Mouse (Mus musculus) adrenal gland, postnatal 14 days (tissue): ENCODE measurements around the gene 2010003K11Rik. TPM values are rescaled to one million over a fixed set of nuclear protein-coding genes. Genes with fewer than 3 reads are reported as not detected.

Source experiments
- DNase-seq: peaks from one replicate; pipeline ENCODE4 v3.0.0; 2021; ENCODE audit warnings: mixed read lengths
- long read RNA-seq, 2 experiments: library from polyadenylated mRNA; stranded (forward); transcript quantifications; one replicate each; pipeline ENCODE4 v2.0.0; 2021
- total RNA-seq: library from RNA; stranded (reverse); gene quantifications from 2 replicates; pipeline ENCODE4 v1.2.3, GENCODE M21; 2021

Gene 2010003K11Rik
- total RNA-seq: 23.0 and 25.2 TPM in 2 replicates
- long read RNA-seq, experiment 1, transcript 2010003K11Rik-201 (2 exons, 1,167 nt): major isoform, 28 of 29 reads
- long read RNA-seq, experiment 1, partial matches to known transcripts: 0 of 29 reads
- long read RNA-seq, experiment 1, other reads (novel, unspliced or antisense): 1 of 29 reads
- long read RNA-seq, experiment 2, transcript 2010003K11Rik-201 (2 exons, 1,167 nt): major isoform, 29 of 32 reads
- long read RNA-seq, experiment 2, partial matches to known transcripts: 0 of 32 reads
- long read RNA-seq, experiment 2, other reads (novel, unspliced or antisense): 3 of 32 reads

DNA sequence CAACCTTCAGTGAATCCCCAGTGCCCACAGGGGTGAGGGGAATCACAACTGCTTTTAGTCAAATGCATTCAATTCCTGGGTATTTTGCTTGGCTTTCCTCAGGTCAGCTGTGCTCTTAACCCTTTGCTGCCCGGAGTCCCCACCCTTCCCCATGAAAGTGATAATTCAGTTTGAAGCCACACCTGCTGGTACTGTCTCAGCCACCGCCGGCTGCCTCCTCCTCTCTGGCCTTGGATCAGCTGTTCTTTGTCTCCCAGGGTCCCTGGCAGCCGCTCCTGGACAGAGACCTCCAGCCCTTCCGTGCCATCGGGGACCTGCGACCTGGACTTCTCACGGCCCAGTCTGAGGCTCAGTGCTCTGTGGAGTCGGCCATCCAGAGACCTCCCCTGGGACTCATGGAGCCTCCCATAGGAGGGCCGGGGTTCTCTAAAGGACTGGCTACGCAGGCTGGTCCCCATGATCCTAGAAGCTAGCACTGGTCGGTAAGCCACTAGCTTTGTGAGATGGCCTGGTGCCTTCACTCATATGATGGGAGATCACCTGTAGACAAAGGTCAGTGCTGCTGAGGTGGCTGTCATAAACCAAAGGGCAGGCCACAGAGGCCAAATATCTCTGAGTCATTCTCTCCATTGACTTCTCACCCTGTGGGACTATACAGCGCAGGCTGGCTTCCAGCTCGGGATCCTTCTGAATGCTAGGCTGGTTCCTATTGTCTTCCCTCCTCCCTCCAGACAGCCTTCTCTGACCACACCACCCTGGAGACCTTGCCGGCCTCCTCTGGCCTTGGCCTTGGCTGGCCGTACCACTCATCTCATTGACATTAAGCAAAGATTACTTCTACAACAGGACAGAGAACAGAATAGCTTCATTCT lies at the start of gene 2010003K11Rik:
Gene 2010003K11Rik, minus strand, starts transcription at position 522 of the 872 bp plus-strand sequence.
- DNase-seq: peak; percentile 87

DNA sequence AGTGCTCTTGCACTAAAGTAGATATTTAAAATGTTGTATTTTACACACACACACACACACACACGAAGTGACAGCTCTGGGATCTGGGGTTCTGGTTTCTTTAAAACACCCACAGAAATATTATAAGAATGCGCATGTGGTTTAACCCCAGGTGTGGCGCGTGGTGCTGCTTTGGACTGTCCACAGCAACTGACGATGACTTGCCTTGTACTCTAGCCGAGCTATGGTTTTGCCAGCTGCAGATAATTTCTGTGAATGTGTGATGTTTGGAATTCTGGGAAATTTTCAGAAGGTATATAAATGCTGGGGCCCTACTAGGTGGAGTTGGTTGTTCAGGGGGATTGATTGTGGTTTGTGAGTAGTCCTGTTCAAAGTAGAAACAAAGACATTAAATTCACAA lies 49.4 kb upstream of the 2010003K11Rik start:
- no peak for DNase-seq

DNA sequence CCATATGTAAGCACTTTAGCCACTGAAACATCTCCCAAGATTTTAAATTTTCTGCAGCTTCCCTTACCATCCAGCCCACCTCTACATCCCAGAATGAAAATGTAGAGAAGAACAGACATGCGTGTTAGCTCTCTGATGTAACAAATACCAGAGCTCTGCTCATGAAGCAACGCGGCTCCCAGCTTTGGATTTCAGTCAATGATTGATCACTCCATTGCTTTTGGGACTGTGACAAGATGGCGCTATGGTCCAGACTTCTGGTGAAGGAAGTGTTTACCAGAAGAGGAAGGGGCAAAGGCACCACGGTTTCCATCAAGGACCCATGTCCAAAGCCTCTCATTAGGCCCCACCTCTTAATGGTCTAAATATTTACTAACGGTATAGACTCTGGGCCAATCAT lies 47.5 kb upstream of the 2010003K11Rik start:
- DNase-seq: no peak

DNA sequence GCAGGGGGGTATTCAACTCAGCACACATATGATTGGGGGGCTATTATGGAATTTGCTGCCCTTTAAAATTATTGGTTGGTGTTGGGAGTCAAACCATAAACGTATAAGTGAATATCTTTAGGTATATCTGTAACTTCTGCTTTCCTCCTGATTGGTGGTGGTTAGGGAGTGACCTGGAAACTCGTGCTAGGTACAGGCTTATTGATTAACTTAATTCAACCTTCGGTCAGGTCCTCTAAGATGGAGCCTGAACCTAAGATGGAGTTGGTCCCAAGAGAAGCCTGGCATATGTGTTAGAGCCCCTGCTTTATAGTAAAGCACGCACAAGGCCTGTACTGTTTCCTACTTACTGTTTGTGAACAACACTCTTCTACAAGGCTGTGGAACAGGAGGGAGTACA lies 46.7 kb upstream of the 2010003K11Rik start:
- DNase-seq: no peak

DNA sequence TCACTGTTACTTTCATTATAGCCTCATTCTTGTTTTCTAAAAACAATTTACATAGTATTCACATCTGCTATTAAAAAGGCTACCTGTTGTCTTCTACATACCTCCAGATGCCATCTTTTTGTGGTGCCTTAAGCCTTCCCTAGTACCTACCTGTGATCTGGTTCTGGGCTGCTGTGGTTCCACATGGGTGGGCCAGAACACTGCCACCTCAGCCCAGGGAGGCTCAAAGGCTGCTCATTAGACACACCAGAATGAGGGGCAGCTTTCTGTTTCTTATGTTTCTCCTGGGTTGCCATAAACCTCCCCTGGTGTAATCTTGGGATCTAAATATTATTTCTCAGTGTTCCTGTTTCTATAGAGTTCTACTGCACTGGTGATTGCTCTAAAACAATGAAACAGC lies 43.7 kb upstream of the 2010003K11Rik start:
- no peak for DNase-seq

DNA sequence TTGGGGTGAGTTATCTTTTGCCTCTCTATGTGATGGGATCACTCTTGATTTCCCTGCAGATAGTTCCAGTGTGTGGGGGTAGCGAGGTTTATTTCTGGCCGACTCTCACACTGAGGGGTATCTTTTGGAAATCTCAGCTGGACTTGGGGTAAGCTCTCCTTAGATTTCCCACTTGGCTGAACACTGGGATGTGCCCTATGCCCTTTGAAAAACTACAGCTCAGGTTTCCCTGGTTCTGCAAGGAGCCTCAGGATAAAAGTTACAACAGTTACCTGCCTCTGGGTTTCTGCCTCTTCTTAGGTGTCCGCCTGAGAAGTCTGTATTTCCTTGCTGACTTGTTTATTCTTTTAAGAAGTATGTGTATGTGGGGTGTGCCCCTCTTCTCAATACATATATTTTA lies 42.6 kb upstream of the 2010003K11Rik start:
- no peak for DNase-seq

DNA sequence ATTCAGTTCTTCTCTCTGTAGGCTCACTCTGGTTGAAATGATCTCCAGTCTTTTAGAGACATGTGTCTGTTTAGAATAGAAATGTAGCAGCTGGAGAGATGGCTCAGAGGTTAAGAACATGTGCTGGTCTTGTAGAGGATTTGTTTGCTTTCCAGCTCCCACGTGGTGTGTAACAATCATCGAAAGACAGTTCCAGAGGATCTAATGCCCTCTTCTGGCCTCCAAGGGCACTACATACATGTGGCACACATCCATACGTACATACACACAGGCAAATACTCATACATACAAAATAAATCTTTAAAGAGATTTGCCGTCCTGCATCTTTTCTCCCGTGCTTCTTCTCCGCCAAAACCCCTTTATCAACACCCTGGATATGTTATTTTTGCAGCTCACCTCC lies 41.9 kb upstream of the 2010003K11Rik start:
- no peak for DNase-seq

DNA sequence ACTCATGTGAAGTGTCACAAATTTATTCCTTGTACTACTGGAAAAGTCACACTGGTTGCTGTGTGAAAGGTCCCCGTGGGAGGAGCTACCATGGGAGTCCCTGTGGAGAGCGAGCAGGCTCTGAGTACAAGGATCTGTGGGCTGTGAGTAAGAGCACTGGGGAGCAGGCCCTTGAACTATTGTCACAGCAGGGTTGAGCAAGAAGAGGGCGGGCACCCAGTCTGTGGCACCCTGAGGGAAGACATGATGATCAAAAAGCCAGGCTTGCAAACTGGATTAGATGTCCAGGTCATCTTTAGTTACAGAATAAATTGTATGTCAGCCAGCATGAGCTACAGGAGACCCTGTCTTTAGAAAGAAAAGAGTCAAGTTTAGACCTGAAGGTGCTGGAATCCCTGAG lies 38.2 kb upstream of the 2010003K11Rik start:
- DNase-seq: peak; percentile 87

DNA sequence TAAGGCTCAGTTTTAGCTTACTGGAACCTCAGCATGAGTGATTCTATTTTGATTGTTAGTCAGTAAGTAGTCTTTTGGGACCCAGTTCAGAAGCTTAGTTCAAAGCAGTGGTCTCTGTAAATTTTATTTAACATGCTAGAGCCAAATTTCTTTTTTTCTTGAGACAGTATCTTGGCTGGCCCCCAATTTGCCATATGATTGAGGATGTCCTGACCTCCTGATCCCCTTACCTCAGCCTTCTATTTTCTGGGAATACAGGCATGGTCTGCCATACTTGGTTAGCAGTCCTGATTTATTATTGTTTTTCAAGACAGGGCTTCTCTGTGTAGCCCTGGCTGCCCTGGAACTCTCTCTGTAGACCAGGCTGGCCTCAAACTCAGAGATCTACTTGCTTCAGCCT lies 37.5 kb upstream of the 2010003K11Rik start:
- no peak for DNase-seq

DNA sequence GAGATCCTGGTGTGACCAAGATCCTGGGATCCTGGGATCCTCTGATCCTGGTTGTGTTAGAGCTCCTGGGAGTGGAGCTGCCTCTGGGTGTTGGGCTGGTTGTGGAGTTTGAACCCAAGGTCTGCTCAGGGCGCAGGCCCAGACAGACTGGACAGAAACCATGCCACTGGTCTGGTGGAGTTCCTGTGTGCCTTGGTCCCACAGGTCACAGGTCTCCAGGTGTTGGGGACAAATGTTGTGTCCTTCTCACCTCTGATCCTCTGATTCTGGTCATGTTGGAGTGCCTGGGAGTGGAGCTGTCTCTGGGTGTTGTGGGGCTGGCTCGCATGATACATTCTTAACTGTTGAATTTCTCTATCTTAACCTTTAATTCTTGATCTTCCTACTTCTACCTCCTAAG lies 36.3 kb upstream of the 2010003K11Rik start:
- DNase-seq: no peak

DNA sequence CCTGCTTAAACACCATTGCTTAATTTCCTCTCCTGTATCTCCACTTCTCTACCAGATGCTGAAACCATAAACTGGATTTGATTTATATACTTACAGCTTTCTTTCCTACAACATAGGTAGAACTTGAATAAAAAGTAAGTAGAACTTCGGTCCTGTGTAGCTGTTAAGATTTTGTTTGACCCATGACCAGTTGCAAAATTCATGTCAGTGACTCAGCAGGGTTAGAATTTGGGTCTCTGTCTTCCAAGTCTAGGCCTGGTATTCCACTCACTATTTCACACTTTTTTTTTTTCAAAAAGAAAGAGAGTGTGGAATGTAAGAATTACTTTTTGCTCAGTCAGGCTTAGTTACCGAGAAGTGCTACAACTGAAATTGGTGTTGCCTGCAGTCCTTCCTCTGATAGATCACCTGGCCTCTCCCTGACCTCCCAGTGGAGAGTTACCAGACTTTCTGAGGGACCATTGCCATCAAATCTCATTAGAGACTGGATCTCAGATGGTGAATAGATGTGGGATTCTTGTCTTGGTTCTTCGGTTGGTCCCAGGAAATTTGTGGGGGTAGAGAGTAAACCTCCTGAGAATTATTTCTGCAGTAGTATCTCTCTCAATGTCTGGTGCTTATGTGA lies 23.2 kb upstream of the 2010003K11Rik start:
- no peak for DNase-seq

DNA sequence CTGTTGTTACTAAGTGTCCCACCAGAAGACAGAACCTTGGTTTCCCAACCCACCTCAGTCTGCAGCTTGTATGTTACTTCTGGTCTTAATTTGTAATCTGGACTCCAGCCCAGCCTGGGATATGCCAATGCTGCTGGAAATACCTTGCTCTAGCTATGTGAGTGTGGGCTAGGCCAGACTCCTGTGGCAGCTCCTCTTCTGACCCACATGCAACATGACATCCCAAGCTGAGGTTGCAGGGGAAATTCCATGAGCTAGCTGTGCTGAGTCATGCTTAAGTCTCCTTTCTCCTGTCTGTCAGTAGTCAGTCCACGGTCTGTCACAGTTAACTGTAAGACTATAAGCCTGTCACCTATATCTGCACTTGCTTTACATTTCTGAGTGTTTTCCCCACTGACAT lies 19.1 kb upstream of the 2010003K11Rik start:
- DNase-seq: peak; percentile 50

DNA sequence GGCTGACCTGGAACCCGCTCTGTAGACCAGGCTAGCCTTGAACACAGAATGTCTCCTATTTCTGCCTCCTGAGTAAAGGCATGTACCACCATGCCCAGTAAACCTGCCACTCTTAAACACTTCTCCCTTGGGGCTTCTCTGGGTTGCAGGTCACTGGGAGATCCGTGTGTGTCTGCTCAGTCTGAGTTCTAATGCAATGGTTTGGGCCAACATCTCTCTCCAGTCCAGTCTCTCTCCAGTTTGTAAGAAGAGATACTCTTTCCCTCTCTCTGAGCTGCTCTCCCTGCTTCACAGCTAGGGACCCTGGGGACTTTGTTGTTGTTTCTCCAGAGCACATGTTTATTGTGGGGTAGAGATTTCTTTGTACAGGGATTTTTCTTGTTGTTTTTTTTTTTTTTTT lies 17.9 kb upstream of the 2010003K11Rik start:
- no peak for DNase-seq

DNA sequence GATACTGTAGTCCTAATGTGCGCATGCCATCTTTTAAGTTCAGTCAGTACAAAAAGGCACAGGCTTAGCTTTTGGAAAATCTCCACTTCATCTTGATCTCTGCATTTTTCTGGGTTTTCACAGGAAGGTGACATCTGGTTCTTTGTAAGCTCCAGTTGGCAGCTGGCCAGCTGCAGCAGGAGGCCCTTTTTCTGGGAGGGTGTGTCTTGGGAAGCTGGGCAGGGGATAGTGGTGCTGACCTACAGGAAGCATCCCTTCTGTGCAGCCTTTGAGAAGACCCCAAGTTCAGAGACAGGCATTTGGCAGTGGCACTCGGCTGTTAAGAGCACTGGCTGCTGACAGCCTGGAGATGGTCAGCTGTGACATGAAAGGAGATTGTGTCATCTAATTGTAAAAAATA lies 17.4 kb upstream of the 2010003K11Rik start:
- DNase-seq: no peak

DNA sequence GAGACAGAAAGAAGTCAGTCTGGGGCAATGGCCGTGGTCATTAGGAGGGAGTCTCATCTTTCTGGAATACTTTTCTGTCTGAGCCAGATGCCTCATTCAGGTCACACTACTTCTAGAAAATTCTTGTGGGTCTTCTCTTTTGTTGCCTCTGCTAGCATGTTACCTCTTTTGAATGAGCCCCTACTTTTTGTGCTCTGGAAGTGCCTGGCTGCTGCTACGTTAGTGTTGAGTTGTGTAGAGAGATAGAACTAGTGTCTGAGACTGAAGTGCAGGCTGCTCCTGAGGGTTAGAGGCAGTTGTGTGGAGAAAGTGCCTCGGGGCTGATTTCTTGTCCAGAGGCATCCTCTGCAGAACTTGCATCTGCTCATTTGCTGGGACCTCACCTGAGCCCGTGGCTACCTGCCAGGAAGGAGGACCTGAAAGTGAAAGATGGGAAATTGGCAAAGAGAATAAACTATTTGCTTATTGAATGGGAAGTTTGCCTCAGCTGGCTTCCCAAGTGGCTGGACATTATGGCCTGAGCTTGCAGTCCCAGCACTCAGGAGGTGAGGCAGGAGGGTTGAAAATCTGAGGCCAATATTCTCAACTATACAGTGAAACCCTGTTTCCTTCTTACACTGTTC lies 15.0 kb upstream of the 2010003K11Rik start:
- no peak for DNase-seq

DNA sequence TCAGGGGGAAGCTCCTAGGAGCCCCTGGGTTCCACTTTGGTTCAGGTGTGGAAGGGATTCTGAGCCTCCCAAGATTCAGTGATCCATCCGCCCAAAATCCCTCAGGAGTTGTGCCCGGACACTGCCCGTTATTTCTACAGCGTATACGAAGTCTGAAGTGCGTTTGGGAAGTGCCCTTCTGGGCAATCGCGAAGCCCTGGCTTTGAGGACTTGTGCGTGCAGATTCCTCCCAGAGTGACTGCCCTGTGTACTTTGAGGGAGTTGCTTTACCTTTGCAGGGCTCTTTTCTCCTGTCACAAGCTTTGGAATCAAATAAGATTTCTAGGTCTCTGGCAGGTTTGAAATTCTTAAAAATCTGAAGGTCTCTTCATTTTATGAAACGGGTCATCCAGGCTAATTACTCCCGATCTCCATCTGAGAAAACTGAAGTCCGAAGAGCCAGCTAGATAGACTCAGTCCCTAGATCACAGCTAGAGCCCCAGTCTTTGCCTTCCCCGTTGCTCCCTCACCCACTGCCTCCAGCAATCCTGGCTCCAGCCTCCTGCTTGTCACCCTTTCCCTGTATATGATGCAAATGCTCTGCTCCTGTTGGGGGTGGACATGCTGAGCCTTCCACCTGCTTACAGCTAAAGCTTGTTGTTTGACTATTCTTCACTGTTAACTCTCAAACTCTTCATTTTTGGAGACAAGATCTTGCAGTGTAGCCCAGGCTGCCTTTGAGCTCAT lies 12.9 kb upstream of the 2010003K11Rik start:
- DNase-seq: peak; percentile 69

DNA sequence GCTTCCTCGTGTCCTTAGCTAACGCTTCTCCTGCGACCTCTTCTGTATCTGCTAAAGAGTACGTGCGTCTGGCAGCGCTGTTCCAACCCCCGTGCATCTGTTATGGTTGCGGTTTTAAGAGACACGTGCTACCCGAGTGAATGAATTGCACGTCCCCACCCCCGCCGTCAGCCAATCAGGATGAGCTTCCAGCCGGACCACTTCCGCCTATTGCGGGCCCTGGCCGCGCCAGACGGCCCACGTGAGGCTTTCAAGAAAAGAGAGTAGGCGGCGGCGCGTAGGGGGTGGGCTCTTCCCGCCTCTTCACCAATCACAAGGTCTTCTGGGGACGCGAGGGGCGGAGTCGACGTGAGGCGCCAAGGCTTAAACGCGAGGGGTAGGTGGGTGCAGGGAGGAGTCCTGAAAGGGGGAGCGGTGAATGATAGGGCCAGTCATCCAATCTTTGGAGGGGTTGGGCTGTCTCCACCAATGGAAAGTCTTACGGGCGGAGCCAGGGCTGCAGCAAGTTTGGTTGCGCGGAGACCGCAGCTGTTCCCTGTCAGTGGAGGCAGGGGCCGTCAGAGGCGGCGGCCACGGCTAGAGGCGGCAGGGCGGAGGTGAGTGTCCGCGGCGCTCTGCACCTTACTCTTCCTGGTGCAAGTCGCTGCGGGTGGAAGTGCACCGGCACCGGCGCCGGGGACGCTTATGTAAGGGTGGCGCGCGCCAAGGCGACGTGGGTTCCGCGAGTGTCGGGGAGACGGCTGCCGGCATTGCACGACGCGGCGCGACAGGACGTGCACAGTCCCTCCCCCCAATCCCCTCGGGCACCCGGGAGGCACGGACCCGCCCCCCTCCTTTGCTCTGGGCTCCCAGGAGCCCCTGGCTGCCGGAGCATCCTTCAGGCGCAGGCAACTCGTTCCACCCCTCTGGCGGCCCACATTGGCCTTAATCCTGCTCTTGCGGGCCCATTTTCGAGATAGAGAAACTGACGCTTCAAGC lies 11.9 kb upstream of the 2010003K11Rik start, which contains the start of gene Pcx:
Gene Pcx, plus strand, starts transcription at position 487 of the 978 bp plus-strand sequence.
- peak; percentile 99 for DNase-seq

DNA sequence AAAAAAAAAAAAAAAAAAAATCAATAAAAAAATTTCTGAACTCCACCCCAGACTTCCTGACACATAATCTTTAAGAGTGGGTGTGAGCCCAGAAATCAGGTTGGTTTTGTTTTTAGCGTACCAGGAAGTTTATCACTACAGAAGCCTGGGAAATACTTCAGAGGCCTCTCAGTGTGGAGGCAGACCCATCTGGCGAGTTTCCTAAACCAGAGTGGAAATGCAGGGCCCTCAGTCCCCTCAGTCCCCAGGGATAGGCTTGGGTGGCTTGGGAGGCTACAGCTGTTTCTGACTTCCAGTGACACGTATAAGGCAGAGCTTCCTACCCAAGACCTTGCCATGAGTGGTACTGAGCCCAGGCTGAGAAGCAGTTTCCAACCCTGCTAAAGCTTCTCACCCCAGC lies 9.4 kb upstream of the 2010003K11Rik start:
- no peak for DNase-seq

DNA sequence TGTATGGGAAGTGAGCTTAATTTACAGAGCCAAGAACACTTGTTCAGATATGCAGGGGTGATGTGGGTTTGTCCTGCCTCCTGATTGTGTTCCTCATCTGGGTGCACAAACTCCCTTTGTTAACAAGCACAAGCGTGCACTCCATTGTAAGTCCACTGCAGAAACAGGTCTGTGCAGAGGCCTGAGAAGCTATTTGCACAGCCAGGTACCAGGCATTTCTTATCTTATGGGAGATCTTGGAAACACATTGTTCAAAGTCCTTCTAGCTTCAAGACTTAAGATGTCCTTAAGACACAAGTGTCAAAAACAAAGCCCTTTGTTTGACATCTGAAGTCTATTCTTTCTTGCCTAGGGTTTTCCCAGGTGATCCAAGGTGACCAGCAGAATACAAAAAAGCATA lies 6.4 kb upstream of the 2010003K11Rik start:
- DNase-seq: no peak

DNA sequence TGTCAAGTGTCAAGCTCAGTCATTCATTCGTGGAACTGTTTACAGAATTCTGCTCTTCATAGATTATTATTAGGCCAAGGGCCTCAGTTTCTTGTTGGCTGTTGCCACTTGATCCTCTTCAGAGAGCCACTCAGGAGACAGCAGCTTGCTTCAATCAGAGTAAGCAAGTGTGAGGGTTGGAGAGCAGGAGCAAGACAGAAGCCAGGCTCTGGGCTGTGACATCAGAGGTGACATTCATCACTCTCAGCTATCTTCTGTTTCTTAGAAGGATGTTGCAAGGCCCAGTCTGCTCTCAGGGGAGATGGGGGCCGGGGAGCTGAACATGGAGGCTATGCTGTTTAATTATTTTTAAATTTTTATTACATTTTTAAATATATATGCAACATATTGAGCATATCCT lies 4.3 kb upstream of the 2010003K11Rik start:
- peak; percentile 36 for DNase-seq
